Comparison of ENCODE assay signal across 8 mouse cellular contexts in genomic region chr5:118465991-118466750, GRCm38 (mm10).
DNase-seq lines count a peak whose midpoint lies in the region; ATAC-seq and TF ChIP-seq lines count a peak whose summit lies in the region.

No protein-coding gene starts in this region.

- H3K27me3 ChIP-seq in kidney, embryonic 15.5 days, result peaks cover 13% of the 10 kb centered on the region
- peaks cover 19% of the 10 kb centered on the region for H3K27me3 ChIP-seq in heart, postnatal 0 days (ENCODE audit: control insufficient read depth, insufficient read depth, low read length)

- H3K36me3 ChIP-seq in kidney, embryonic 15.5 days, result no peaks in the 10 kb centered on the region
- no peaks in the 10 kb centered on the region for H3K36me3 ChIP-seq in heart, postnatal 0 days (replicated peaks; ENCODE audit: control insufficient read depth, insufficient read depth, low read length)

- TF ChIP-seq CTCF in heart, postnatal 0 days (IDR thresholded peaks at IDR 0.05; ENCODE audit: low read depth), result no peak

- WGBS in kidney, embryonic 15.5 days, result 17% methylated on average over 10 of the region's 10 CpGs
- WGBS in heart, postnatal 0 days, result 18% methylated on average over 10 of the region's 10 CpGs

- no peak for ATAC-seq in kidney, embryonic 15.5 days (replicated peaks; ENCODE audit: low FRiP score)
- no peak for ATAC-seq in heart, postnatal 0 days (ENCODE audit: insufficient read depth, low read depth)
- peak; percentile 38 for ATAC-seq in megakaryocyte, adult 5-6 weeks (ENCODE audit: poor library complexity, severe bottlenecking)

- DNase-seq in kidney, adult 11 months, result no peak
- DNase-seq in adrenal gland, postnatal 36 days, result peak; percentile 53 to 65
- DNase-seq in heart, postnatal 0 days (ENCODE audit: low spot score), result no peak
- DNase-seq in thymus, postnatal 10 days (ENCODE audit: low spot score in 2 of 2), result peak; percentile 35 to 47
- no peak for DNase-seq in right cerebral cortex, postnatal 10 days (ENCODE audit: low spot score in 2 of 2)
- no peak for DNase-seq in yolk sac, embryonic 10.5 days (ENCODE audit: low spot score)

- H3K9me3 ChIP-seq in kidney, embryonic 15.5 days (replicated peaks), result no peaks in the 10 kb centered on the region
- H3K9me3 ChIP-seq in heart, postnatal 0 days (replicated peaks; ENCODE audit: control insufficient read depth, low read length), result no peaks in the 10 kb centered on the region

- H3K27ac ChIP-seq in kidney, embryonic 15.5 days, result peak overlapping the region; percentile 73
- peak overlapping the region; percentile 50; the same call in 1 of the 2 replicates for H3K27ac ChIP-seq in heart, postnatal 0 days (ENCODE audit: low read depth)

- no peak overlapping the region for H3K9ac ChIP-seq in kidney, embryonic 15.5 days
- 0 out of 2 replicates have a peak overlapping the region, but pooled peaks have one; percentile 32 for H3K9ac ChIP-seq in heart, postnatal 0 days (replicated peaks; ENCODE audit: low read depth, low read length)

- no peak for TF ChIP-seq EP300 in heart, postnatal 0 days (IDR thresholded peaks at IDR 0.05; ENCODE audit: low read depth)

- peak overlapping the region; percentile 58 for H3K4me2 ChIP-seq in kidney, embryonic 15.5 days
- H3K4me2 ChIP-seq in heart, postnatal 0 days (ENCODE audit: low read depth, low read length), result peak overlapping the region; percentile 52

- H3K4me1 ChIP-seq in kidney, embryonic 15.5 days, result peaks cover 30% of the 10 kb centered on the region
- peaks cover 13% of the 10 kb centered on the region for H3K4me1 ChIP-seq in heart, postnatal 0 days (ENCODE audit: control insufficient read depth, insufficient read depth)

- H3K4me3 ChIP-seq in kidney, embryonic 15.5 days (replicated peaks), result peak overlapping the region; percentile 30
- peak overlapping the region; percentile 15; the same call in 1 of the 2 replicates for H3K4me3 ChIP-seq in heart, postnatal 0 days (ENCODE audit: low read depth, low read length)

Comparison
In these comparisons a context has a peak if more than half of its experiments do, and no peak if none do; other contexts are left out.
1. DNase-seq: peak in adrenal gland, postnatal 36 days (2 of 2) and thymus, postnatal 10 days (2 of 2); none in kidney, adult 11 months (single experiment), heart, postnatal 0 days (single experiment), right cerebral cortex, postnatal 10 days (0 of 2) and yolk sac, embryonic 10.5 days (single experiment).